Mouse (Mus musculus): ENCODE data around the gene Mtf1. TPM values are rescaled to one million over a fixed set of nuclear protein-coding genes. Genes with fewer than 3 reads are reported as not detected.

Gene Mtf1
- total RNA-seq, 2 experiments from 2014 or later = 15.2 to 15.3 TPM

- DNase-seq = no peak
These were observed 54.4 kb downstream of the Mtf1 start for GRCm38 (mm10) chr4:124856294-124856693.

GRCm38 (mm10) chr4:124858370-124858769, 56.5 kb downstream of the Mtf1 start:
- DNase-seq = no peak

- peak; percentile 89 for DNase-seq
These were observed 58.5 kb downstream of the Mtf1 start for GRCm38 (mm10) chr4:124860446-124860845.

- no peak for DNase-seq
These were observed 59.6 kb downstream of the Mtf1 start, which contains the start of gene Maneal for GRCm38 (mm10) chr4:124861283-124862188. Maneal (minus strand) TSS chr4:124862171.

GRCm38 (mm10) chr4:124872719-124873118, 70.8 kb downstream of the Mtf1 start:
- DNase-seq = no peak

- no peak for DNase-seq
These were observed 78.7 kb downstream of the Mtf1 start, which contains the start of gene Epha10 for GRCm38 (mm10) chr4:124880599-124880998. Epha10 (plus strand) TSS chr4:124880899.

GRCm38 (mm10) chr4:124881341-124881908, 79.5 kb downstream of the Mtf1 start:
- DNase-seq = no peak

GRCm38 (mm10) chr4:124882151-124882729, 80.3 kb downstream of the Mtf1 start:
- peak; percentile 68 for DNase-seq

GRCm38 (mm10) chr4:124888702-124889101, 86.8 kb downstream of the Mtf1 start:
- no peak for DNase-seq

- no peak for DNase-seq
These were observed 88.0 kb downstream of the Mtf1 start for GRCm38 (mm10) chr4:124889935-124890334.

- no peak for DNase-seq
These were observed 88.9 kb downstream of the Mtf1 start for GRCm38 (mm10) chr4:124890831-124891230.

GRCm38 (mm10) chr4:124893769-124894168, 91.9 kb downstream of the Mtf1 start:
- DNase-seq = no peak

- peak; percentile 15 for DNase-seq
These were observed 92.9 kb downstream of the Mtf1 start for GRCm38 (mm10) chr4:124894508-124895428.

- DNase-seq = no peak
These were observed 96.5 kb downstream of the Mtf1 start for GRCm38 (mm10) chr4:124898428-124898827.

Other genes with a start within 250 kb of the Mtf1 start
- not detected for gene 3100002H09Rik, start 191.3 kb upstream of the Mtf1 start, total RNA-seq (2021)
- under 1 TPM; 0.16 to 0.24 TPM for gene Pou3f1, start 145.3 kb upstream of the Mtf1 start, total RNA-seq (2021)
- 10 to 100 TPM; 17.3 to 18.7 TPM for gene Utp11, start 108.5 kb upstream of the Mtf1 start, total RNA-seq (2021)
- gene Fhl3, start 101.4 kb upstream of the Mtf1 start, total RNA-seq (2021) = 10 to 100 TPM; 22.4 to 23.4 TPM
- gene Sf3a3, start 87.3 kb upstream of the Mtf1 start, total RNA-seq (2021) = 10 to 100 TPM; 35.0 to 37.4 TPM
- gene Inpp5b, start 60.3 kb upstream of the Mtf1 start, total RNA-seq (2021) = 10 to 100 TPM; 10.3 to 10.5 TPM
- gene Yrdc, start 48.6 kb downstream of the Mtf1 start, total RNA-seq (2021) = 10 to 100 TPM; 25.9 to 28.4 TPM
- gene 1110065P20Rik, start 49.1 kb downstream of the Mtf1 start, total RNA-seq (2021) = 10 to 100 TPM; 29.8 to 35.6 TPM
- under 1 TPM in 1 of 2 experiments, not detected in 1; 0.11 TPM for gene Maneal, start 60.1 kb downstream of the Mtf1 start, total RNA-seq (2021)
- gene Epha10, start 78.8 kb downstream of the Mtf1 start, total RNA-seq (2021) = not detected
- gene 9930104L06Rik, start 134.9 kb downstream of the Mtf1 start, total RNA-seq (2021) = 10 to 100 TPM in 1 of 2 experiments, 1 to 10 TPM in 1; 8.6 to 12.0 TPM
- gene Cdca8, start 137.2 kb downstream of the Mtf1 start, total RNA-seq (2021) = 10 to 100 TPM; 57.9 to 58.8 TPM
- 1 to 10 TPM; 4.6 to 4.8 TPM for gene Rspo1, start 184.3 kb downstream of the Mtf1 start, total RNA-seq (2021)
- 10 to 100 TPM; 39.9 to 44.3 TPM for gene Gnl2, start 214.5 kb downstream of the Mtf1 start, total RNA-seq (2021)